Mouse (Mus musculus): ENCODE results near the gene Spsb2.

DNA sequence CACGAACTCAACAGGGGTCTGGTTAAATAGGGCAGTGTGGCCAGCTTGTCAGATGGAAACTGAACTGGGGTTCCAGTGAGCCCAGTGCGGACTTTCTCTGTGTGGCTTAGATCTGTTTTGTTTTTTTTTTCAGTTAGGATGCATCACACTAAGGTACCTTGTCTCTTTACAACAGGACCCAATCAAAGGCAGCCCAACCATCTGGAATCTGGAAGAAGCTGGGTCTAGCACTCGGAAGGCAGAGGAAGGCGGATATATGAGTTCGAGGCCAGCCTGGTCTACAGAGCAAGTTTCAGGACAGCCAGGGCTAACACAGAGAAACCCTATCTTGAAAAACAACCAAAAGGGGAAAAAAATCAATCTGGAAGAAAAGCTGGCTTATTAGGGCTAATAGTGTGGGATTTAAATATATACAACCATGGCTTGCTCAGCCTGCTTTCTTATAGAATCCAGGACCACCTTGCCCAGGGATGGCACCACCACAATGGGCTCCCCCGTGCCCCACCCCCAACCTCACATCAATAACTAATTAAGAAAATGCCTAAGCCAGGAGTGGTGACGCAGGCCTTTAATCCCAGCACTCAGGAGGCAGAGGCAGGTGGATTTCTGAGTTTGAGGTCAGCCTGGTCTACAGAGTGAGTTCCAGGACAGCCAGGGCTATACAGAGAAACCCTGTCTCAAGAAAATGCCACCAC is 1.9 kb upstream of the Spsb2 start:
- no peak for TF ChIP-seq CTCF (conservative IDR thresholded peaks at IDR 0.05; ENCODE audit: insufficient read depth, insufficient read length, low read depth, low read length)
- TF ChIP-seq POLR2A (IDR thresholded peaks at IDR 0.05; ENCODE audit: low read depth, low read length), result no peak

All from kidney, adult 2 months (tissue).